In the genomic region with DNA sequence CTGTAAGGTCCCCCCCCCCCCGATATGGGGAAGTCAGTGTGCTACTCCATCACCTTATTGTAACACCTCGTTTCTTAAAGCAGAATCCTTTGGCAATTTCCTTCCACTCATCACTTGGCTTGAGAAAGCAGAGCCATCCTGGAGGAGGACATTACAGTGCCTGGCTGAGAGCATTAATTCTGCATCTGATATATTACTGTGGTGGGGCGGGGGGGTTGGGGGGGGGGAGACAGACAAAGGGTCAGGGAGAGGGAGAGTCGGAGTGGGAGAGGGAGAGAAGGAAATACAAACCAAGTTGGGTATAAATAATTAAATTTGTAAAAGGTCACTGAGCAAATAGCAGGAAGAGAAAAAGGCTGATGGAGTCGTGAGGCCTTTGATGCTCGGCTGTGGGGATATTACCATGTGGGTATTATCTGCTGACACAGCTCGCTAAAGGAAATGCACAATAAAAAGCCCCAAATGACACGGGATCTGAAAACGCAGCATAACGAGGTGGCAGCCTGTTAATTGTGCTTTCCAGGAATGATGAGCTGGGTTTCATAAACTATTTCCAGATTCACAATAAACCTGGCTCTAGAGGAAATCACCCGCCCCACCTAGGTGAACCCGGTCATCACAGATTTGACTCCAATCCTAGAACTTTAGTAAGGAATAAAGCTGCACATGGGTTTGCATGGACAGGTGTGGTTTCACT, we compare ENCODE assay signal across 16 mouse cellular contexts.
DNase-seq lines count a peak whose midpoint lies in the region; ATAC-seq and TF ChIP-seq lines count a peak whose summit lies in the region.
"Had no signal": no experiment of that assay in that cellular context is flagged by ENCODE, and none has a peak within 500 bp of the region (broad histone marks: within the 10 kb centered on the region; RNA-seq: fewer than 3 reads in every experiment).

No protein-coding gene starts in this region.

- peaks cover 13% of the 10 kb centered on the region for H3K4me1 ChIP-seq in hindbrain, embryonic 10.5 days (replicated peaks)
- no peaks in the 10 kb centered on the region for H3K4me1 ChIP-seq in hindbrain, postnatal 0 days (ENCODE audit: insufficient read depth, low read length)
- peaks cover 4% of the 10 kb centered on the region; the same call in 1 of the 2 replicates for H3K4me1 ChIP-seq in midbrain, embryonic 12.5 days
- peaks cover 11% of the 10 kb centered on the region for H3K4me1 ChIP-seq in midbrain, embryonic 16.5 days (ENCODE audit: control insufficient read depth, insufficient read depth, low read length)
- H3K4me1 ChIP-seq in midbrain, embryonic 14.5 days (ENCODE audit: control insufficient read depth, insufficient read depth, low read length) = no peaks in the 10 kb centered on the region; the same call in 1 of the 2 replicates
- H3K4me1 ChIP-seq: liver, embryonic 12.5 days had no signal

- H3K27ac ChIP-seq in hindbrain, embryonic 10.5 days = 0 out of 2 replicates have a peak overlapping the region, but pooled peaks have one; percentile 16
- no peak overlapping the region for H3K27ac ChIP-seq in hindbrain, postnatal 0 days
- H3K27ac ChIP-seq in midbrain, embryonic 12.5 days (replicated peaks) = no peak overlapping the region; the same call in 1 of the 2 replicates
- no peak overlapping the region for H3K27ac ChIP-seq in midbrain, embryonic 16.5 days (ENCODE audit: low read length)
- no peak overlapping the region for H3K27ac ChIP-seq in midbrain, embryonic 14.5 days (replicated peaks; ENCODE audit: low read depth, low read length)
- H3K27ac ChIP-seq: heart, adult 2 months; liver, embryonic 12.5 days had no signal

- WGBS in hindbrain, embryonic 10.5 days = 62% methylated on average over 12 of the region's 12 CpGs
- 39% methylated on average over 12 of the region's 12 CpGs for WGBS in hindbrain, postnatal 0 days
- WGBS in midbrain, embryonic 12.5 days = 46% methylated on average over 12 of the region's 12 CpGs
- WGBS in midbrain, embryonic 16.5 days = 39% methylated on average over 12 of the region's 12 CpGs
- WGBS in midbrain, embryonic 14.5 days = 51% methylated on average over 12 of the region's 12 CpGs

- H3K36me3 ChIP-seq in hindbrain, embryonic 10.5 days = no peaks in the 10 kb centered on the region
- H3K36me3 ChIP-seq in hindbrain, postnatal 0 days (ENCODE audit: insufficient read depth, low read length) = no peaks in the 10 kb centered on the region
- H3K36me3 ChIP-seq in midbrain, embryonic 12.5 days = no peaks in the 10 kb centered on the region
- H3K36me3 ChIP-seq in midbrain, embryonic 16.5 days (ENCODE audit: control insufficient read depth, insufficient read depth, low read length) = no peaks in the 10 kb centered on the region
- no peaks in the 10 kb centered on the region for H3K36me3 ChIP-seq in midbrain, embryonic 14.5 days (ENCODE audit: control insufficient read depth, insufficient read depth, low read length)
- H3K36me3 ChIP-seq: liver, embryonic 12.5 days had no signal

- no peak overlapping the region for H3K4me2 ChIP-seq in hindbrain, postnatal 0 days (ENCODE audit: low read depth, low read length)
- no peak overlapping the region for H3K4me2 ChIP-seq in midbrain, embryonic 12.5 days (replicated peaks)
- H3K4me2 ChIP-seq in midbrain, embryonic 16.5 days (ENCODE audit: low read length) = no peak overlapping the region
- no peak overlapping the region for H3K4me2 ChIP-seq in midbrain, embryonic 14.5 days (ENCODE audit: low read length)
- H3K4me2 ChIP-seq: liver, embryonic 12.5 days had no signal

- H3K9me3 ChIP-seq in hindbrain, embryonic 10.5 days = no peaks in the 10 kb centered on the region
- H3K9me3 ChIP-seq in hindbrain, postnatal 0 days (ENCODE audit: low read length) = no peaks in the 10 kb centered on the region
- no peaks in the 10 kb centered on the region for H3K9me3 ChIP-seq in midbrain, embryonic 12.5 days
- no peaks in the 10 kb centered on the region for H3K9me3 ChIP-seq in midbrain, embryonic 16.5 days (replicated peaks; ENCODE audit: control insufficient read depth, low read length, poor library complexity, severe bottlenecking)
- no peaks in the 10 kb centered on the region for H3K9me3 ChIP-seq in midbrain, embryonic 14.5 days (ENCODE audit: control insufficient read depth, low read length)
- H3K9me3 ChIP-seq: liver, embryonic 12.5 days had no signal

- H3K4me3 ChIP-seq in hindbrain, embryonic 10.5 days = no peak overlapping the region
- no peak overlapping the region for H3K4me3 ChIP-seq in hindbrain, postnatal 0 days (ENCODE audit: low read length)
- no peak overlapping the region for H3K4me3 ChIP-seq in midbrain, embryonic 12.5 days
- H3K4me3 ChIP-seq in midbrain, embryonic 16.5 days (ENCODE audit: low read depth, low read length) = no peak overlapping the region
- H3K4me3 ChIP-seq in midbrain, embryonic 14.5 days (replicated peaks; ENCODE audit: low read depth, low read length) = no peak overlapping the region
- H3K4me3 ChIP-seq: heart, adult 2 months; liver, embryonic 12.5 days had no signal

- H3K9ac ChIP-seq in hindbrain, postnatal 0 days (replicated peaks; ENCODE audit: low read length) = no peak overlapping the region
- no peak overlapping the region for H3K9ac ChIP-seq in midbrain, embryonic 12.5 days (replicated peaks)
- H3K9ac ChIP-seq in midbrain, embryonic 16.5 days (ENCODE audit: low read depth, low read length) = no peak overlapping the region
- no peak overlapping the region for H3K9ac ChIP-seq in midbrain, embryonic 14.5 days (replicated peaks; ENCODE audit: low read length)
- H3K9ac ChIP-seq: liver, embryonic 12.5 days had no signal

- DNase-seq in hindbrain, embryonic 10.5 days (ENCODE audit: low spot score) = no peak
- DNase-seq in hindbrain, postnatal 0 days (ENCODE audit: low spot score) = no peak
- peak; percentile 42 for DNase-seq in midbrain, embryonic 14.5 days
- DNase-seq in right cerebral cortex, postnatal 36 days (ENCODE audit: low spot score in 2 of 2) = no peak
- no peak for DNase-seq in ovary, adult 18-20 months (ENCODE audit: low spot score)
- no peak for DNase-seq in heart, adult 18-20 months
- DNase-seq: B cell, adult 2 months; cerebellum, adult 2 months; heart, adult 2 months; kidney, postnatal 36 days; right cerebral cortex, postnatal 25 days had no signal

- ATAC-seq in hindbrain, postnatal 0 days = no peak
- ATAC-seq in midbrain, embryonic 12.5 days (ENCODE audit: low FRiP score, low read depth) = peak; percentile 23; the same call in 1 of the 2 replicates
- no peak for ATAC-seq in midbrain, embryonic 16.5 days
- ATAC-seq in midbrain, embryonic 14.5 days (ENCODE audit: low FRiP score, low TSS enrichment) = no peak; the same call in 1 of the 2 replicates
- ATAC-seq: forebrain, embryonic 14.5 days; inflammation-experienced regulatory T-cells, adult 6 months; liver, embryonic 12.5 days had no signal

- H3K27me3 ChIP-seq in hindbrain, embryonic 10.5 days (ENCODE audit: insufficient read depth, poor library complexity, severe bottlenecking) = no peaks in the 10 kb centered on the region; the same call in 1 of the 2 replicates
- no peaks in the 10 kb centered on the region for H3K27me3 ChIP-seq in hindbrain, postnatal 0 days (ENCODE audit: insufficient read depth, low read length)
- H3K27me3 ChIP-seq in midbrain, embryonic 12.5 days = no peaks in the 10 kb centered on the region
- no peaks in the 10 kb centered on the region for H3K27me3 ChIP-seq in midbrain, embryonic 16.5 days (ENCODE audit: control insufficient read depth, insufficient read depth, low read depth, low read length)
- no peaks in the 10 kb centered on the region for H3K27me3 ChIP-seq in midbrain, embryonic 14.5 days (ENCODE audit: control insufficient read depth, insufficient read depth, low read length)
- H3K27me3 ChIP-seq: liver, embryonic 12.5 days had no signal

- no peak for TF ChIP-seq CTCF in hindbrain, postnatal 0 days (IDR thresholded peaks at IDR 0.05; ENCODE audit: low read depth)
